Mouse (Mus musculus) brain, embryonic 14.5 days (tissue): ENCODE results near the gene Pfn3. TPM values are rescaled to one million over a fixed set of nuclear protein-coding genes. Genes with fewer than 3 reads are reported as not detected.
A peak's percentile ranks its signal among the peaks of the same experiment; 100 is the strongest.

Source experiments
- DNase-seq: peaks from one replicate; pipeline ENCODE4 v3.0.0-alpha.2; 2011; ENCODE audit warnings: low read depth
- CTCF ChIP-seq: fragments of 200-500 bp; IDR thresholded peaks from 2 replicates; pipeline ENCODE4 v1.5.1; 2012; ENCODE audit warnings: inconsistent platforms, mild to moderate bottlenecking, moderate library complexity, borderline replicate concordance; ENCODE audit not compliant: insufficient read depth, insufficient read length; ENCODE audit errors: extremely low read depth
- POLR2A ChIP-seq: fragments of 200-500 bp; IDR thresholded peaks from 2 replicates; pipeline ENCODE4 v1.6.1; 2012; ENCODE audit warnings: mild to moderate bottlenecking, inconsistent platforms, borderline replicate concordance; ENCODE audit not compliant: poor library complexity, insufficient read depth, insufficient read length, severe bottlenecking; ENCODE audit errors: extremely low read depth
- polyA plus RNA-seq: library from polyadenylated mRNA; depleted of rRNA; stranded (reverse); fragments of >200 nt; gene quantifications from 2 replicates; pipeline ENCODE4 v1.2.3, GENCODE M21; 2012; rRNA removed

The Pfn3 gene
- polyA plus RNA-seq, 1 experiment = 0.51 TPM

- TF ChIP-seq POLR2A (no peak), CTCF (no peak)
- DNase-seq = no peak
Measured at GRCm38 (mm10) chr13:55378907-55379580, 36.0 kb downstream of the Pfn3 start.

DNA sequence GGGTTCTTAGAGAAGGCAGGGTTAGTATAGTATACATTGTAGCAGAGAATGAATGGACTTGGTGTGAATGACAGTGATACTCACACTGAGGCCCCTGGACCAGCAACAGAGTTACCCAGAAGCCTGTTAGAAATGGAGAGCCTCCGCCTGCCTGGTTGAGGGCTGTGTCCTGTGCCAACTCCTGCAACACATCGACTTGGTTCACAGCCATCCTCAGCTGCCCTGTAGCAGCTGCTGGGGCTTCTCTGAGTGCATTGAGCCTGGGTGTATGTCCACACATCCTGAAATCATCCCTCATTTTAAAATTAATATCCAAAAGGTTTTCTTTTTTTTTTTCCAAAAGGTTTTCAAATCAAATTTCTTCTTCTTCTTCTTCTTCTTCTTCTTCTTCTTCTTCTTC is 39.2 kb downstream of the Pfn3 start:
- no peak for TF ChIP-seq CTCF
- no peak for TF ChIP-seq POLR2A
- peak; percentile 15 for DNase-seq

GRCm38 (mm10) chr13:55374206-55374924 is 40.7 kb downstream of the Pfn3 start:
- DNase-seq = no peak
- no peak for TF ChIP-seq POLR2A
- TF ChIP-seq CTCF = no peak

DNA sequence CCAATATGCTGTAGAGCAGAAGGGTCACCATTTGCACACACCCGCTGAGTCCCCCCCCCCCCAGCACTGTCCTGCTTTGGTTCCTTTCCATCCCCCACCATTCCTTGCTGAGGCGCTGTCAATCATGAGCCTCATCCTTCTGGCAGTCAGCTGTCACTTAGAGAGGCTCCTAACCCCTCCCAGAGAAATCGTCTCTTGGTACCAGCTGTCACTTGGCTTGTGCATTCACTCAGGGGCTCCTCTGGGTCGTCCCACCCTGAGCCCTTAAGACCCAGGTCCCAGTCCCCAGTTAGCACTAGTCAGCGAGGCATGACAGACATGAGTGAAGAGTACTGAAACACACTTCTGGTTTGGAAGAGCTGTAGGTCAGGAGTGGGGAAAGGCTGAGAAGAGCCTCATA is 43.3 kb downstream of the Pfn3 start:
- TF ChIP-seq POLR2A = no peak
- TF ChIP-seq CTCF = no peak
- DNase-seq = no peak

DNA sequence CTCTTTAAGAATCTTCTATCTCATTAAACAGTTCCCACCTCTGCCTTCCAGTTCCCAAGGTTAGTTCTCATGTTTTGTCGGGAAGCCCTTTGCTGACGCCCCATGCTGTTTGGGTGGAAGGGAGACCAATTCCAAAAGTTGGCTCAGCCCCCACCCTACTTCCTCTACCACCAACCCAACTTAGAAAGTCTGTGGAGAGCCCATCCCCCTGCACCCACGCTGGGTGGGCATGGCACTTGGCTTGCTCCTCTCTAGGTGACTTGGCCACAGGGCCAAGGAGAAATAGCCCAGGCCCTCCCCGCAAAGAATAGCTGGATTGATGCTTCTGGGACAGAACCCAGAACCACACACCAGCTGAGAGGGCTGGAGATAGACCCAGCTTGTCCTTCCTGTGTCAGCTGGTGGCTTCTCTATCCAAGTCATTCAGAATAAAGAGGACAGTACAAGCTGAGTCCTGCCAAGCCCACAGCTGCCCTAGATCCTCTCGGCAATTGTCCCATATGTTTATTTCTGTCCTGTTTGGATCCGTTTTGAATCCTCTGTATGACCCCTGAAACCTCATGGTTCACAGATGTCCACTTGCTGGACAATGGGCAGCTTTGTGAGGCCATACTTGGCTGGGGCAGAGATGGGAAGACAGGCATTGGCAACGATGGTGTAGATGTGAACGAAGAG is 43.9 kb downstream of the Pfn3 start:
- no peak for DNase-seq
- TF ChIP-seq POLR2A (no peak), CTCF (no peak)

DNA sequence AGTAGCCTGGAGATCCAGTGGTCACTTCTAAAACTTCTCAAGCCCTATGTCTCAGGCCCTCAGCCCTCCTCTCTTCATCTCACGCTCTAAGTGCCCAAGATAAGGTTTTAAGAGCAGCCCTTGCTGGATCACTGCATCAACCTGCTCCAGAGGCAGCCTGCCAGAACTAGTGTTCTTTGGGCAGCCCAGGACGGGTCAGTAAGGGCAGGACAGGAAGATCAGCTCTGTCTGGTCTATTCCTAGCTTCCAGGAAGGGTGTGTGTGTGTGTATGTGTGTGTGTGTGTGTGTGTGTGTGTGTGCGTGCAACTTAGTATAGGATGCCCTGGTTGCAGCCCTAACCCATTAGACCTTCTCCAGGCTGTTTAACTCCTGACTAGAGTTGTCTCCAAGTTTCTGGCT is 44.8 kb downstream of the Pfn3 start:
- DNase-seq = no peak
- TF ChIP-seq CTCF = no peak
- TF ChIP-seq POLR2A = no peak

GRCm38 (mm10) chr13:55369531-55370114 is 45.4 kb downstream of the Pfn3 start, which contains the start of gene Rgs14:
TSS of gene Rgs14 (plus strand) at chr13:55369732.
- DNase-seq = no peak
- no peak for TF ChIP-seq CTCF
- TF ChIP-seq POLR2A = no peak

DNA sequence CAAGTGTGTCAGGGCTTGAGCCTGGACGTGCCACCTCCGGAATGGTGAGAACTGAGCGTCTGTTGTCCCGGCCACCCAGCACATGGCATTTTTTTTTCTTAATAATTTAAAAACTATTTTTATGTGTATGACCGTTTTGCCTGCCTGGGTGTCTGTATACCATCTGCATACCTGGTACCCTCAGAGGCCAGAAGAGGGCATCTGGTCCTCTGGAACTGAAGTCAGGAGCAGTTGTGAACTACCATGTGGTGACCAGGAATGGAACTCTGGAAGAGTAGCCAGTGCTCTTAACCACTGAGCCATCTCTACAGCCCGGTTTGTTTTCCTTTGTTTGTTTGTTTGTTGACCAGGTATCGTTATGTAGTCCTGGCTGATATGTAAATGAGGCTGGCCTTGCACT is 46.6 kb downstream of the Pfn3 start:
- DNase-seq = no peak
- TF ChIP-seq CTCF = no peak
- TF ChIP-seq POLR2A = no peak

Other genes starting within 250 kb of the Pfn3 start
- gene Nsd1, start 205.4 kb downstream of the Pfn3 start, polyA plus RNA-seq = 38.1 and 52.2 TPM in 2 replicates
- gene Prelid1, start 94.7 kb downstream of the Pfn3 start, polyA plus RNA-seq = 237 and 255 TPM in 2 replicates
- 113 and 173 TPM in 2 replicates for gene Rab24, start 93.3 kb downstream of the Pfn3 start, polyA plus RNA-seq
- 22.3 and 48.5 TPM in 2 replicates for gene Mxd3, start 85.4 kb downstream of the Pfn3 start, polyA plus RNA-seq
- gene Lman2, start 52.4 kb downstream of the Pfn3 start, polyA plus RNA-seq = 61.7 and 66.2 TPM in 2 replicates
- 0.51 and 0.69 TPM in 2 replicates for gene Rgs14, start 45.5 kb downstream of the Pfn3 start, polyA plus RNA-seq
- gene Slc34a1, start 17.0 kb downstream of the Pfn3 start, polyA plus RNA-seq = 0.06 and 0.10 TPM in 2 replicates
- gene F12, start 11.6 kb upstream of the Pfn3 start, polyA plus RNA-seq = 0.13 and 0.26 TPM in 2 replicates
- 79.6 and 92.1 TPM in 2 replicates for gene Grk6, start 29.8 kb upstream of the Pfn3 start, polyA plus RNA-seq
- 75.5 and 77.4 TPM in 2 replicates for gene Prr7, start 49.0 kb upstream of the Pfn3 start, polyA plus RNA-seq
- 809 and 867 TPM in 2 replicates for gene Dbn1, start 72.9 kb upstream of the Pfn3 start, polyA plus RNA-seq
- gene Pdlim7, start 98.4 kb upstream of the Pfn3 start, polyA plus RNA-seq = 118 and 126 TPM in 2 replicates
- gene Dok3, start 114.1 kb upstream of the Pfn3 start, polyA plus RNA-seq = 15.9 and 20.0 TPM in 2 replicates
- 92.4 and 109 TPM in 2 replicates for gene Ddx41, start 121.4 kb upstream of the Pfn3 start, polyA plus RNA-seq
- gene Fam193b, start 155.9 kb upstream of the Pfn3 start, polyA plus RNA-seq = 161 and 190 TPM in 2 replicates
- 98.7 and 99.3 TPM in 2 replicates for gene Tmed9, start 158.5 kb upstream of the Pfn3 start, polyA plus RNA-seq
- gene B4galt7, start 184.7 kb upstream of the Pfn3 start, polyA plus RNA-seq = 47.2 and 57.5 TPM in 2 replicates
- gene Caml, start 207.8 kb upstream of the Pfn3 start, polyA plus RNA-seq = 74.6 and 80.9 TPM in 2 replicates
- gene Ddx46, start 219.8 kb upstream of the Pfn3 start, polyA plus RNA-seq = 46.6 and 52.7 TPM in 2 replicates